Mouse (Mus musculus): ENCODE measurements at regions not wholly inside any gene's neighbourhood (a gene's known extent, or its start where the extent isn't known, plus 50 kb on each side); places are given as distances from the start of the nearest gene placed in this dataset.

DNA sequence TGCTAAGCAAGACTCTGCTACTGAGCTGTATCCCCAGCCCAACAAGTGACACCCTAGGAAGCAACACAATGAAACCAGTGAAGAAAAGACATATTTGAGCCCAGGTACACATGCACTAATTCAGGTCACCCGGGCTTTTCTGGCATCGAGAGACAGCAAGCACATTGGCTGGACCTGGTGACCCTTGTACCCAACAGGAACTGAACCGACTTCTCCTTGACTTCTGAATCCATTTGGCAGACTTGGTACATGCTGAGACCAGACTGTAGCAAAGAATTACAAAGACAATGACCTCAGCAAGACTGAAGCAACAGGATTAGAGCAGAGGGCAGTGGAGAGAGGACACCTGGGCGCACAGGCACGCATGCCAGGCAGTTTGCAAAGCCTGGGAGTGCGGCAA lies 79.1 kb downstream of the Sema4f start:
- DNase-seq (ENCODE audit: low spot score) = no peak

DNA sequence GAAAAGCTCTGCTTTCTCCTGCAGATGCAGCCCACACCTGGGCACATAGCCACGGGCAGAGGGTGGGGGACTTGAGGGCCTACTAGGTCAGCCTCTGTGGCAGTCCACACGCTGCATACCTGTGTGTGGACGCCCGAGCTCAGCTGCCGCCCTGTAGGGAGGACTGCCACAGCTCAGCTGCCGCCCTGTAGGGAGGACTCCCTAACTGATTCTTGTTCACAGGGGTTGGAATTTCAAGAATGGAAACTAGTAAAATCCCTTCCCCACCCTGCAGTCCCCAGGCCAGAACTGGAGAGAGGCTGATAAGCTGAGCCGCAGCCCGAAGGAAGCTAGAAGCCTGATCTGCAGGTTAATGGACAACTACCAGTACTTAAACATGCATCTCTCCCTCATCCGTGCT lies 82.0 kb upstream of the Hk2 start:
- no peak for DNase-seq (ENCODE audit: low spot score)

DNA sequence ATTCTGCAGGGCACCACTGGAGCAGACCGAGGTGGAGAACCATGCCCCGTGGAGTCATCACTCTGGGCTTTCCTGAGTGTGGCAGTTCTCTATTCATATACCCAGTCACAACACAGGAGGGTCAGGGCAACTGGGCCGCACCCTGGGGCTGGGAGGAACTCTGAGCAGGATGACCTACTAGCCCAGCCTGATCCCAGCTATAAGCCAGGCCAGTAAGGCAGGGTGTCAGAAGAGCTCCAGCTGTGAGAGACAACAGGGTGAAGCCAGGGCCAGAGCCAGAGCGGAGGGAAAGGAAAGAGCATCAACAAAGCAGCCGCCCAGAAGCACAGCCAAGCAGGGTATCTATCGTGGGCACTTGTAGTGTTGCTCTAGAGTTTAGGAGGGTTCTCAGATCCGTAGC lies 81.1 kb upstream of the Hk2 start:
- no peak for DNase-seq (ENCODE audit: low spot score)

DNA sequence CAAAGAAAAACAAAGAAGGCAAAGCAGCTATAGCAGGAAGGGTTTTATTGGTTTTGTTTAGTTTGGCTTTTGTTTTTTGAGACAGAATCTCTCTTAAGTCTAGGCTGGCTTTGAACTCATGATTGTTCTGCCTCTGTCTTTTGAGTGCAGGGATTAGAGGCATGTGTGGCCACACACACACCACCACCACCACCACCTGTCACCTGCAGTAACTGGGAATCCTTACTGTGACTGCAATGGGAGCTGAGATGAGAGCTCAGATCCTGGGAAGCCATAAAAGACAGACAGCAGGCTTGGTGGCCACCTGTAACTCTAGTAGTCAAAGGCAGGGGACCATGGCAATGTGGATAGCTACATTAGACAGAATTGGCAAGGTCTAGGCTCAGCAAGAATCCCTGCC lies 80.5 kb upstream of the Hk2 start:
- DNase-seq (ENCODE audit: low spot score) = no peak

GRCm38 (mm10) chr6:82854338-82854737 lies 80.1 kb upstream of the Hk2 start:
- peak; percentile 70 for DNase-seq (ENCODE audit: low spot score)

DNA sequence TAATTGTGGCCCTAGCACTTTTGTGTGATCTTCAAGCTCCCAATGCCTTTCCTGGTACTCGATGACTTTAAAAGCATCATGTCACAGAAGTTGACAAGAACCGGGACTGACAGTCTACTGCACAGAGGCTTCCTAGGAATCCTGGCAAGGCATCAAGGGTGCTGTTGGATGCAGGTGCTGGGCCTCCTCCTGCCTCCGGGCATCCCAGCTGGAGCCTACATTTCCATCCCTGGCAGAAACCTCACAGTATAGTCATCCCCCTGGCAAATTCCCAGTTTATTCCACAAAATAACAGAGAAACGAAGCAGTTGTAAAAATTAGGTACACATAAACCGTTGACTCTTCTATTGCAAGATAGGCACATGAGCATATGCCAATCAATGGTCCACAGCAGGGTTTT lies 78.8 kb upstream of the Hk2 start:
- no peak for DNase-seq (ENCODE audit: low spot score)

GRCm38 (mm10) chr6:82850556-82850955 lies 76.3 kb upstream of the Hk2 start:
- DNase-seq (ENCODE audit: low spot score) = no peak

GRCm38 (mm10) chr6:82847598-82847997 lies 73.3 kb upstream of the Hk2 start:
- no peak for DNase-seq (ENCODE audit: low spot score)

DNA sequence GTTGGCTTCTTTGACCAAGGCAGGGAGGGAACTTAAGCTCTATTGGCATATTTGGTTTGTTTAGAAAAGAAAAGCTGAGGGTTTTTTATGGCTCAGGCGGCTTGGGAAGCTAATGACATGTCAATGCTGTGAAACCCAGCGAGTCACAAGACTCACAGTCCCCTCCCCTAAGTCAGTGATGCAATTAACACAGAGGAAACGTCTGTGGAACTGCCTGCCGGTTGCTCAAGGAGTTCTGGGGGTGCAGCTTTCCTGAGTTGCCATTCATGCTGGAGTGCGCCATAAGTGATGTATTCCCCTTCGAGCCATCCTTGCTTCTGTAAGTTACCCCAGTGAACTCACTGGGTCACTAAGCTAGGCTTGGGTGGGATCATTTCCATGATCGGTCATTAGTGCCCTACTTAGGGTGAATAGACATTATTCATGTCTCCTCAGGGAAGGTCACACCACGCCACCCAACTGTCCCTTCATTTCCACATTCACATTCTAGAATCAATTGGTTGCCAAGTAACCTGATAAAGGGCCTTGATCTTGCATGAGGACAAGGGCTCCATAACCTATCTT lies 72.4 kb upstream of the Hk2 start:
- no peak for DNase-seq (ENCODE audit: low spot score)

GRCm38 (mm10) chr6:82844432-82844831 lies 70.2 kb upstream of the Hk2 start:
- DNase-seq (ENCODE audit: low spot score) = no peak

DNA sequence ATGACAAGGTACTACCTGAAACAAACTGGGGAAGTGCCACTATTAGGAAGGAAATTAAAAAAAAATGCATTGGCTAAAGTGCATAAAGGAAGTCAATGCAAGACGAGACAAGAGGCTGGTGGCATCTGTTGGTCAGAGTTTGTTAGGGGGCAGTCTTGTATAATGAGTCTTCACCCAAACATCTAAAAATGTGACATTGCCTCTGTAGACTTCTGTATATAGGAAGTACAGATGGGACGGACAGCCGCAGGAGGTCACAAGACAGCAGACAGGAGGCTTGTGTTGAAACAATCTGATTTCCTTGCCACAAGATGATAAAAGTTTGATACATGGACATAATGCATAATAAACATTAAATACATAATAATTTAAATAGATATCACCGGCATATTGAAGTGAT lies 69.6 kb upstream of the Hk2 start:
- DNase-seq (ENCODE audit: low spot score) = no peak

DNA sequence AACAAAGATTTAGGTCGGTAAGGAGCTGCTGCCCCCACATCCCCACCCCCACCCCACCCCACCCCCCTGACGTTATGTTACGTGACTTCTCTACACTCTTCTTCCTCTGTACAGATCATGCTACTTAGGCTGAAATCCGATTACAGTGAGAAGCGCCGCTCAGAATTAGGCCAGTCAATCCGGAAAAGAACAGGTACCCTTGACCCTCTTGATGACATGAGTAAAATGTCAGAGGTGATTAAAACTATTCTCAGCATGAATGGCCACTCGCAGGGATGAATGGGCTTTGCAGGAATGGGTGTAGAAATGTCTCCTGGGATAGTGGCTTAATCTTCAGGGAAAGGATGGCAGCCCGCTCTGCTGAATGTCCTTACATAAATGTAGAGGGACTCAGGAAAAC lies 63.0 kb upstream of the Hk2 start:
- DNase-seq (ENCODE audit: low spot score) = no peak

DNA sequence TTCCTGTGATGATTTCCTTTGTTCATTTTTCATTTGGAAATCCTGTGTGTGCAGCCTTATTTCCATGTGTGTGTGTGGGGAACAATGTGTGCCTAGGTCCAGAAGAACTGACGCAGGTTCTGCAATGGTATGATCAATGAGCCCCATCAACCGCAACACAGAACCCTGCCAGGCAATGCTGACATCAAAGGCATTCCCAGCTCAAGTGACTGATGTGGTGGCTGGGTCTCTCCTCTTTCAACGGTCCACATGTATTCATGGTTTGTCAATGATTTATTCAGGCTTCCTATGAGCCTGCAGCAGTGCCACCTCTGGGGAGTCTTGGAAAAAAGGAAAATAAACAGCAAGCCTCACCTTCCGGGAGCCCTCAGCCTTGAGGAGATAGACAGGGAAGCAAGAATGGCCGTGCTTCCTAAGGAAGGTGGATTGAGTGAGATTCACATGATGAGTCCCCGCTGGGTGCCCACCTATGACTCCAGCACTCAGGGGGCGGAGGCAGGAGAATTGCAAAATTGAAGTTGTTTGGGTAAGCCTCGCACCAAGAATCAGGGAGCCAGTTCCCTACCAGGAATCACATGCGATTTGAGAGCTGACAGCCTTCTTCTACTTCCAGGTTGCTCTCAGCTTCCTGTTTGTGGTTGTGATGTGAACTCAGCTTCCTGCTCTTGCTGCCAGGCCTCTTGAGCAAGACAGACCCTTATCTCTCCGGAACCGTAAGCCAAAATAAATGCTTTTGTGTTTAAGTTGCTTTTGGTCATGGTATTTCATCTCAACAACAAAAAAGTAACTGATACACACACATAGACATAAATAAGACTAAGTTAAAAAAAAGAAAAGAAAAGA lies 61.2 kb upstream of the Hk2 start:
- no peak for DNase-seq (ENCODE audit: low spot score)

DNA sequence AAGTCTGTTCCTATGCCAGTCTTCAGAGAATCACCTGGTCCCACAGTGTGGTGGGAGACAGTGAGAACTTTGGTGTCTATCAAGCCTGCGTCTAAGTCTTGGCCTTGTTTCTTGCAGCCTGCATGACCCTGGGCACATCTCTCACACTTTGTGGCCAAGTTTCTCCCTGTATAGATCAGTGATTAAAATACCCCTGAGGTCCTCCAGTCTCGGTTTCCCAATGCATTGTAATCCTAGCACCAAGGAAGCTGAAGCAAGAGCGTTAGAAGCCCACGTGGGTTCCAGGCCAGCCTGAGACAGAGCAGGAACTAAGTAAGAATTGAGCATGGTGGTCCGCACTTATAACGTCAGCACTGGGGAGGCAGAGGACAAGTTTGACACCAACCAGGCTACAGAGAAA lies 59.6 kb upstream of the Hk2 start:
- DNase-seq (ENCODE audit: low spot score) = no peak

GRCm38 (mm10) chr6:82831211-82831610 lies 57.0 kb upstream of the Hk2 start:
- DNase-seq (ENCODE audit: low spot score) = no peak

DNA sequence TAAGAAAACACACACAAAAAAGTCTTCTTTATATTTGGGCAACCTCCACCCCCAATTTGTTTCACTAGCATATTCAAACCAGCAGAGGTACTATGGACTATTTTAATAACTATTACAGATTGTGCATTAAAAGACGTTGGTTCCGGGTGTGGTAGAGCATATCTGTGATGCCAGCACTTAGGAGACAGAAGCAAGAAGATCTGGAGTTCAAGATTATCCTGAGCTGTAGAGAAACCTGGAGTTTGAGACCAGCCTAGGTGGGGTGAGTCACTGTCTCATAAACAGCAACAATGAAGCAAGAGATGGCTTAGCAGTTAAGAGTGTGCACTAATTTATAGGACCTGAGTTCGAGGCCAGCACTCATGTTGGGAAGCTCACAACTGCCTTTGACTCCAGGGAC lies 50.4 kb upstream of the Hk2 start:
- DNase-seq (ENCODE audit: low spot score) = no peak

DNA sequence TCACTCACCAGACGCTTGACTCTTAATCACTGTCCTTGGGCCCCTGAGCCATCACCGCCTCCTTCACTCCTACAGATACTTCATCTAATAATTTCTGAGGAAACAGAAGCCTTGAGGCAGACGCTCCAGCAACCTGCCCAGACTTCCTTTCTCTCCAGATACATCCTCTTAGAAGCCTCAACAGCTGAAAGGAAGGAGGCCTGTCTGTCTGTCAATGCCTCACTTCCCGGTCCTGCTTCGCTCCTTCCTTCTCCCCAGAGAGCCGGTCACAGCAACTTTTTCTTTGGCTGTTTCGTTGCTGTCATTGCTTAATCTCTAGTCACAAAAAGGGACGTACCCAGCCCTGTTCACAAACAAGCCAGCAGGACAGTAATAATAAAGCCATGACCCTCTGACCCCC lies 50.0 kb upstream of the Hk2 start:
- no peak for DNase-seq (ENCODE audit: low spot score)
